Mouse (Mus musculus): Measurements from ENCODE around the gene Gm20831.
"Not testable (repeated sequence)": the region's sequence is repeated elsewhere in the genome, so short reads cannot be mapped to it uniquely, and the experiment has no call there.

Gm20831 gene

DNA sequence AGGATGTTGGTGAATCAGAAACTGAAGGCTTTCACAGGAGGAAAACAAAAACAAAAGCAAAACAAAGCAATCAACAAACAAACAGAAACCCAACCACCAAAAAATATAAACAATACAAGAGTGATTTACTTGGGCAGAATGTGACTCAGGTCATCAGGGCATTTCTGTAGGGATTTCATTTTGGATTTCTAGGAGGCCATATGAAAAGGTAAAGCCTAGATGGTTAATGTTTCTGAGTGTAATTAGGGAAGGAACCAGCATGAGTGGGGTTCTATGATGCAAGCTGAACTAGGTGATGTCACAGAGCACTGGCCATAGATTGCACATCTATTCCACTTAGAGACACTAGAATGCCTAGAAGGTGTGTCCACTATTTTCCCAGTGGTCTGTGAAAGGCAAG is at the start of gene Gm20831, which contains the start of gene Gm20772:
TSS of gene Gm20831 (plus strand) at position 301 of the 400 bp plus-strand sequence.
TSS of gene Gm20772 (plus strand) at position 301 of the 400 bp plus-strand sequence.
- not testable (repeated sequence) for DNase-seq (ENCODE audit: low spot score)

DNA sequence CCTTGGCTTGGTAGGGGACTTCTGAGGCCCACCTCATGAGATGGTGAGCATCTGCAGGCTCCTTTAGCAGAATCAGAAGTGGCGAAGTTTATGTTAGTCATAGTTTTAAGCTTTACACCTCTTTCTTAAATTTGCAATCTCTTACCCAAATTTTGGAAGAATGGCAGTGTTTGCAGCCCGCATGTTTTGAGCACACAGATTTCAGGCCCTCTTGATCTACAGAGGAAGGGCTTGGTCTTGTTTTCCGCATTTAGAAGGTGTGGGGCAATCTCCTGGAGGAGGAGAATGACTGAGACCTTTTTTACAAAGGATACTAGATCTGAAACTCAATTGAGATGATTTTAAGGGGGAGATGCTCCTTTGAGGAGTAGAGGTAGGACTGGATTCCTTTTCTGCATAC is 28.4 kb upstream of the Gm20831 start, which contains the start of gene Gm21904:
TSS of gene Gm21904 (minus strand) at position 101 of the 400 bp plus-strand sequence.
- not testable (repeated sequence) for DNase-seq (ENCODE audit: low spot score)

DNA sequence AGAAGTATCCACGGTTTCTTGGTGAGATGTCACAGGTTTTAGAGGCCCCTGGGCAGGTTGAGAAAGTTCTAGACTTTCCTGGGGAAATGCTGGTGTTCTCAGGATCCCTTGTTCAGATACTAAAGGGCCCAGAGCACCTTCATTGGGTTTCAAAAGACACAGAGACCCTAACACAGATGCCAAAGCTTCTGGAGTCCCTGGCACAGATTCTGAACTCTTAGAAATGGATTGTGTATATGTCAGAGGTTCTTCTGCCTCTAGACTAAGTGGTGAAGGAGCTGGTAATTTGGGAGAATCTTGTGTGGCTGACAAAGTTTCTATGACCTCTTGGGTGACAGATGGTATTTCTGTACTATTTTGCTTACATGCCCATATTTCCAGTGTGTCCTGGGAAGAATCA is 62.7 kb downstream of the Gm20831 start, which contains the start of gene Srsy:
TSS of gene Srsy (minus strand) at position 101 of the 400 bp plus-strand sequence.
- DNase-seq (ENCODE audit: low spot score): not testable (repeated sequence)

All from ovary, postnatal 36 days (tissue).